Mouse (Mus musculus) naive thymus-derived CD4-positive, alpha-beta T cell, adult 2 months (primary cell): ENCODE measurements around the gene Tph2.
"Not testable (repeated sequence)": the region's sequence is repeated elsewhere in the genome, so short reads cannot be mapped to it uniquely, and the experiment has no call there.

Experiments used
- DNase-seq: peaks from one replicate; pipeline ENCODE4 v3.0.0-alpha.2; 2011; ENCODE audit warnings: low read depth

Tph2 gene

GRCm38 (mm10) chr10:115184697-115185096 is at the start of gene Tph2:
Tph2 (minus strand) TSS chr10:115185022.
- DNase-seq: peak; percentile 34

- DNase-seq: no peak
These were observed 49.0 kb upstream of the Tph2 start for GRCm38 (mm10) chr10:115233798-115234197.

GRCm38 (mm10) chr10:115232513-115232912 is 47.7 kb upstream of the Tph2 start:
- DNase-seq: no peak

GRCm38 (mm10) chr10:115229023-115229422 is 44.2 kb upstream of the Tph2 start:
- no peak for DNase-seq

GRCm38 (mm10) chr10:115226586-115226985 is 41.8 kb upstream of the Tph2 start:
- no peak for DNase-seq

GRCm38 (mm10) chr10:115223845-115224244 is 39.0 kb upstream of the Tph2 start:
- no peak for DNase-seq

GRCm38 (mm10) chr10:115212916-115213580 is 28.2 kb upstream of the Tph2 start:
- DNase-seq: no peak

GRCm38 (mm10) chr10:115205825-115206224 is 21.0 kb upstream of the Tph2 start:
- DNase-seq: no peak

- DNase-seq: no peak
These were observed 20.5 kb upstream of the Tph2 start for GRCm38 (mm10) chr10:115205284-115205683.

GRCm38 (mm10) chr10:115191214-115191613 is 6.4 kb upstream of the Tph2 start:
- no peak for DNase-seq

- DNase-seq: no peak
These were observed 2.6 kb upstream of the Tph2 start for GRCm38 (mm10) chr10:115187390-115187789.

- DNase-seq: no peak
These were observed 3.8 kb downstream of the Tph2 start for GRCm38 (mm10) chr10:115181034-115181433.

- not testable (repeated sequence) for DNase-seq
These were observed 6.8 kb downstream of the Tph2 start for GRCm38 (mm10) chr10:115178019-115178418.

GRCm38 (mm10) chr10:115175591-115175991 is 9.2 kb downstream of the Tph2 start:
- DNase-seq: no peak

- no peak for DNase-seq
These were observed 11.5 kb downstream of the Tph2 start for GRCm38 (mm10) chr10:115173336-115173735.

GRCm38 (mm10) chr10:115171351-115171818 is 13.4 kb downstream of the Tph2 start:
- DNase-seq: no peak

GRCm38 (mm10) chr10:115170496-115171350 is 14.1 kb downstream of the Tph2 start:
- DNase-seq: no peak

- DNase-seq: no peak
These were observed 15.4 kb downstream of the Tph2 start for GRCm38 (mm10) chr10:115169410-115169809.

GRCm38 (mm10) chr10:115160289-115160688 is 24.5 kb downstream of the Tph2 start:
- no peak for DNase-seq

GRCm38 (mm10) chr10:115147308-115147707 is 37.5 kb downstream of the Tph2 start:
- DNase-seq: no peak

- DNase-seq: no peak
These were observed 38.4 kb downstream of the Tph2 start for GRCm38 (mm10) chr10:115146257-115146898.

GRCm38 (mm10) chr10:115144542-115144941 is 40.3 kb downstream of the Tph2 start:
- no peak for DNase-seq

- no peak for DNase-seq
These were observed 41.2 kb downstream of the Tph2 start for GRCm38 (mm10) chr10:115143641-115144040.
